Mouse (Mus musculus) small intestine, adult 2 months (tissue): ENCODE measurements around the gene Syne3.

Experiments
- CTCF ChIP-seq: fragments of 200-500 bp; IDR thresholded peaks from 2 replicates; pipeline ENCODE4 v1.5.1; 2012; ENCODE audit warnings: low read depth, mild to moderate bottlenecking, control low read depth, inconsistent platforms, low read length, moderate library complexity, mixed read lengths; ENCODE audit not compliant: insufficient replicate concordance, insufficient read length; ENCODE audit errors: extremely low read depth
- POLR2A ChIP-seq: fragments of 200-500 bp; IDR thresholded peaks from 2 replicates; pipeline ENCODE4 v1.6.1; 2012; ENCODE audit warnings: low read depth, mild to moderate bottlenecking, control low read depth, inconsistent platforms, low read length, moderate library complexity

- no peak for TF ChIP-seq CTCF
- TF ChIP-seq POLR2A, result no peak
Measured at GRCm38 (mm10) chr12:104995259-104995876, 14.2 kb downstream of the Syne3 start.
